Mouse (Mus musculus) CH12F3 (cell line): ENCODE results near the gene Cbarp.

Source experiments
- in situ Hi-C: fragments of 300-500 bp; cut with MboI; formaldehyde crosslinking; loops from 2 replicates; pipeline ENCODE4 v1.14.3; 2020; ENCODE audit warnings: low sequenced_read_pairs

The Cbarp gene

DNA sequence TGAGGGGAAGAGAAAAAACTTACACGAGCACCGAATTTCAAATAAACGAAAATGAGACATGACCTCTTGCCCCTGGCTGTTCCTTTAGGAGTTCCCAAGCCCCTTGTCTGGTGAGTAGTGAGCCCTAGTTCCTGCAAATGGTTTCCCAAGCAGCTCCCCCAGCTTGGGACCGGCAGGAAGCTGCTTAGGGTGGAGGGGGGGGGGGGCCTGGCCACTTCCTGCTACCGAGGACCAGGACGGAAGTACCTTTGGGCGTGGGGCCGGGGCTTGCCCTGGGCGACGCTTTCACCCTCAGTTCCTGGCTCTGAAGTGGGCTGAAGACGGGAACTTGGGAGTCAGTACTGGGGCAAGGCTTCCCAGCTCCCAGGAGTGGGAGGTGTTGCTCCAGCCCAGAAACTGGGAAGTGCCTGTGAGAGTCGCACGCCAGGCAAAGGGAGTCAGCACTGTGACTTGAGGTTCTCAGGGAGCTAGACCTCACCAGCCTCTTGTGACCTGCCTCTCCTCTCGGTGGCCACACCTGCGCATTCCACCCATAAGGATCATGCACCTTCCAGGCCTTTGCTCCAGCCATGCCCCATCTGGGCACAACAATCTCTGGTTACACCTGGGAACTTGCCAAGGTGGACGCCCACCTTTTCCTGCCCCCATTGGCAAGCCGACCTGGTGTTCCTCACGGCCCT, 17.8 kb upstream of the Cbarp start:
- in situ Hi-C loops: no loop called here

DNA sequence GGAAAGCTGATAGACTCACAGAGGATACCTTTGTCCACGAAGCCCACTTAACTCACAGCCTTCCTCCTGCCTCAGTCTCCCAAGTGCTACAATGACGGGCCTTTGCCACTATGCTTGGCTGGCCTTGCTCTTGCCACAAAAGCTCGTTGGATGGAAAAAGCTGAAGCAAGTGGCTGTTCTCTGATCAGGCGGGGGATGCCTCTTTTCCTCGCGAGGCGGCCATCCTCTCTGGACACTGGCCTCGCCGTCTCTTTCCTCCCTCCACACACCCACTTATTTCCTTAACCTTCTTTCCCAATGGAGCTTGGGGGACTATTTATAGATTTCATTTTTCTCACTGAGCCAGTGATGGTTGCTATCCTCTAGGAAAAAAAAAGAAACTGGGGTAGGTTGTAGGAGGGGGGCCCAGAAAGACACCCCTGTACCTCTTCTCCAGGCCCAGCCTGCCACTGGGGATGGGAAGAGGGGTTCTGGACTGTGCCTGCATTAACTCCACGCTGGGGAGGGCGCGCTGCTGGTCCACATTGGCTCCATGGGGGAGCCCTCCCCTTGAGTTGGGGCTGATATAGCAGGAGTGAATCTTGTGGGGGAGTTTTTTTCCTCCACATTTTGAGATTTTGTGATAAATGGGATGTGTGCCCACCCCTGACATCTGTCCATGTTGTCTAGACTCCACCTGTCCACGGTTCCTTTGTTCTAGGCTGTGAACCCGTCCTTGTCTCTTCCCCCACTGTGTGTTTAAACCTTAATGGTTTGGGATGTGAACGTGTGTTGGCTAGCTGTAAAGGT, 16.7 kb upstream of the Cbarp start:
- in situ Hi-C loops: no loop called here

DNA sequence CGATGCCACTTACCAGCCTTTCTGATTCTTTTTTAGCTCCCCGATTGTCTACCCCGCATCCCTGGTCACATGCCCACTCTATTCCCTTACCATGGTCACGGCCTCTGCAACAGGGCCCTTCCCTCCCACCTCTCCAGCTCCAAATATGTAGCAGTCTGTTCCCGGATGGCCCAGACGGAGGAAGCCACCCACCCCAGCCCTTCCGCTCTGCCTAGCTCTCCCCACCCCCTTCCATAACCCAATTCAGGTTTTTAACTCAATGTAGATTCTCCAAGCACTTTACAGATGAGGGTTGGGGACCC, 16.1 kb upstream of the Cbarp start:
- in situ Hi-C loops: no loop called here

GRCm38 (mm10) chr10:80156002-80156751, 15.5 kb upstream of the Cbarp start:
- in situ Hi-C loops: no loop called here

DNA sequence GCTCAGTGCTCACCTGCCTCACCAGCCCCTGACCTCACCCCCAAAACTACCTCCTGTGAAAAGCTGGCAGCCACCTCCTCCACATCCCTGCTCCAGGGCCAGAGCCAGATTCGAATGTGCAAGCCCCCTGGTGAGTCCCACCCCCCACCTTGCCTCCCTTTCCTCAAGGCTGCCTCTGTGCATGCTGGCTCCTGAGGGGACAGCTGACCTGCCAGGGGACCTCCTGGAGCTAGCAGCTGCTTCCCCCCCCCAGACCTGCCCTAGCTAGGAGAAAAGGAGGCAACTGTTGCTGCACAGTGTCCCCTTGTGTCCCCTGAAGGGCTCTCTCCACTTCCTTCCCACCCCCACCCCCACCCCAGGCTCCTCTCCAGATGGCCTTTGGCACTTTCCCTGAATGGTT, 14.6 kb upstream of the Cbarp start:
- in situ Hi-C loops: no loop called here

GRCm38 (mm10) chr10:80154384-80154783, 13.7 kb upstream of the Cbarp start:
- in situ Hi-C loops: no loop called here

DNA sequence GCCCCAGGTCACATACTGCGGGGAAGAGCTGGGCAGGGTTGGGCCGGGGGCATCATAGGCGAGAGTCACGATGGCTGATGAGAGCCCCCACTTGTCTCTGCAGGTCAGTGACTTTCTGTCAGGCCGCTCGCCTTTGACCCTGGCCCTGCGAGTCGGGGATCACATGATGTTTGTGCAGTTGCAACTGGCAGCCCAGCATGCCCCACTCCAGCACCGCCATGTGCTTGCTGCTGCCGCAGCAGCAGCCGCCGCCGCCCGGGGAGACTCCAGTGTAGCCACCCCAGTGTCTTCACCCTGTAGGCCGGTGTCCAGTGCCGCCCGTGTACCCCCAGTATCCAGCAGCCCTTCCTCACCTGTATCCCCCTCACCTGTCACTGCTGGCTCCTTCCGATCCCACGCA, 13.1 kb upstream of the Cbarp start:
- in situ Hi-C loops: no loop called here

GRCm38 (mm10) chr10:80152873-80153260, 12.2 kb upstream of the Cbarp start:
- in situ Hi-C loops: no loop called here

- in situ Hi-C loops: no loop called here
Observed at GRCm38 (mm10) chr10:80152071-80152872, 11.6 kb upstream of the Cbarp start.

DNA sequence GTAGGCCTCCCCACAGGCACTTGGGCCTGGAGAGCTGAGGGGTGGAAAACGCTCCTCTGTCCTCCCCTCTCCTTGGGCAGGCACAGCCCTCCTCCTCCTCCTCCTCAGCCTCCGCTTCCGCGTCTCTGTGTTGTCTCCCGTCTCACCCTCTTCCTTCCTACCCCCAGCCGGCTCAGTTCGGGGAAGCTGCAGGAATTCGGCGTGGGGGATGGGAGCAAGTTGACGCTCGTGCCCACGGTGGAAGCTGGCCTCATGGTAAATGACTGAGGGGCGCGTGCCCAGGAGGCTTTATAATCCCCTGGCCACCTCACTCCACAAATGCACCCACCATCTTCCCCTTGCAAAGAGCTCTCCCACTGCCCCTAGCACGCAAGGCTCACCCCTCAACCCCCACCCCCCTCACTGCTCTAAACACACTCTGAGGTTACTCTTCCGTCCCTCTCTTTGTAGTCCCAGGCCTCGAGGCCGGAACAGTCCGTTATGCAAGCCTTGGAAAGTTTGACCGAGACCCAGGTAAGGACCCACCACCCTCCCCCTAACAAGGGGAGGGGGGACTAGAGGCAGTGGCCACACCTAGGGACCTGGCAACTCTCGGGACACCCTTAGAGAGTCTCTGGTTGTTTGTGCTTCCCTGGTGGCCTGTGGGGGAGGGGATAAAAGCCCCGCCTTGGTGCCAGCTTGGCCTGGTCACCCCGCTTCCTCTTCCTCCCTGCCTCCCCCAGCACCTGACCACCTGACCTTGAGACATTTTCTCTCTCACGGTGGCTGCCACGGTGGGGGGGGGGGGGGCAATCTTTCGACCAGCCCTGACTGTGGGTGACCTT, 10.8 kb upstream of the Cbarp start:
- in situ Hi-C loops: no loop called here

DNA sequence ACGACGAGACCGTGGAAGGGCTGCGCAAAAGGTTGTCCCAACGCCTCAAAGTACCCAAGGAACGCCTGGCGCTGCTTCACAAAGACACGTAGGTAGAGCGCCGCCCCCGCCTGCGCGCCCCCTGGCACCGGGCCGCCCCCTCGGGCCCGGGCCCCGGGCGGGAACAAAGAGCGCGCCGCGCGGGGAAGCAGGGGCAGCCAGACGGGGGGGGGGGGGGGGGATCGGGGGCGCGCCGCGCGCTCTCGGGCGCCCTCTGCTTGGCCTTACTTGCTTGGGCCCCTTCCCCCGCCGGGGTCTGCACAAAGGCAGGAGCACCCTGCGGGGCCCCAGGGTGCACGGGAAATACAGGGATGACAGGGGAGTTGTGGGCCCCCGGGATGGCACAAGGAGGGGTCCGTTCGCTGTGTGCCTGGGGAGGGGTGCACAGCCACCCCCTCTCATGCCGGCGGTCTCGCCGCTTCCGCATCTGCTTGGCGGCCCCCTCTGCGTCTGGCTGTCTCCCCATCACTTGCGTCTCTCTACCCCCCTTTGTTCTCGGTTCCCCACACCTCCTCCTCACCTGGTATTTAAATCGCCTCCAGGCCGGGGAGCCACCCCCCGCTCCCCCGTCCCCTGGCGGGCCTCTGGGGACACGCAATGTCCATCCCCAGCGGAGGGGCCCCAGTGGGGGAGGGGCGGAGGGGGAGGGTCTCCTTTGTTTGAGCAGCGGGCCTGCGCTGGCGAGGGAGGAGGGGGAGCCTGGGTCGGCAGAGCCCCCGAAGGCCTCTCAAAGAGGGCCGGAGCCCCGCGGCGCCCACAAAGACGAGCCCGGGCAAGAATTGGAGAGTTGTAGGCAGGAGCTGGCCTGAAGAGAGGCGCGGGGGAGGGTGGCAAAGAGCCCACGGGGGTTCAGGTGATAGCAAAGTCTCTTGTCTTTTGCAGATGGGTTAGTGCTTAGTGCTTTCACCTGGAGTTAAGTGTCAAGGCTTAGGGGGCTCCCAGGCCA, 9.9 kb upstream of the Cbarp start:
- in situ Hi-C loops: no loop called here

DNA sequence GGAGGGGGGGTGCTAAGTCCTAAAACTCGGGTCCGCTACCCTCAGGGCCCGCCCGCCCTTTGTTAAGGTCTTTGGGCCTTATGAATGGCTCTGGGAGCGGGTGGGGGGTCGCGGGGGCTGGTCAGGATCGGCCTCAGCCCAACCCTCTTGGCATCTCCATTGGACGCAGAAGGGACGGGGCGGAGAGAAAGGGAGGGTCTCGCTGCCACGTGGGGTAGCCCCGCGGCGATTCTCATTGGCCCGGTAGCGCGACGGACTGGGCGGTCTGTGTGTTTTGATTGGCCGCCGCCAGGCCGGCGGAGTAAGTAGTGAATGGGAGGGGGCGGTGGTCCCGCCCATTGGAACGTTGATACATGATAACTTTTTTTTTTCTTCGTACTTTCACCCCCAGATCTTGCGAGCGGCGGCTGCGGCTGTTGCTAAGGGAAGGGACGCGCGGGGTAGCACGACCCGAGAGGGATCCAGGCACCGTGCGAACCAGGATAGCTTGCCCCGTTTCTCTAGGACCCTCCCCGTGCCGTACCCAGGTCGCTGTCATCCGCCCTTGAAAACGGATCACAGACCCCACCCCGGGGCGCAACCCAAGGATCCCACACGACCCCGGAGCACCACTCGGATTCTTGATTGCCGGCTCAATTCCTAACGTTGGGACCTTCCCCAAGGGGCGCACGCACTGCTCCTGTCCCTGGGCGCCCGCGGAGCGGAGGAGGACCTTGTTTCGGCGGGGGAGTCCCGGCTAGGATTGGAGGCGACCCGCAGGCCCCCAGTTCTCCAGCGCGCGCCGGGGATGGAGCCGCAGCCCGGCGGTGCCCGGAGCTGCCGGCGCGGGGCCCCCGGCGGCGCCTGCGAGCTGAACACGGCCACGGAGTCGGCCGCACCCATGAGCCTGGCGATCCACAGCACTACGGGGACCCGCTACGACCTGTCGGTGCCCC, 8.9 kb upstream of the Cbarp start:
- in situ Hi-C loops: loop anchor here (10.0 kb wide), 1 partner anchor 165 kb away; the partner anchor contains the start of genes Cnn2 and Tmem259

- in situ Hi-C loops: loop anchor here (10.0 kb wide), 1 partner anchor 164 kb away; the partner anchor contains the start of genes Cnn2 and Tmem259
Observed at GRCm38 (mm10) chr10:80148610-80149290, 8.1 kb upstream of the Cbarp start.

DNA sequence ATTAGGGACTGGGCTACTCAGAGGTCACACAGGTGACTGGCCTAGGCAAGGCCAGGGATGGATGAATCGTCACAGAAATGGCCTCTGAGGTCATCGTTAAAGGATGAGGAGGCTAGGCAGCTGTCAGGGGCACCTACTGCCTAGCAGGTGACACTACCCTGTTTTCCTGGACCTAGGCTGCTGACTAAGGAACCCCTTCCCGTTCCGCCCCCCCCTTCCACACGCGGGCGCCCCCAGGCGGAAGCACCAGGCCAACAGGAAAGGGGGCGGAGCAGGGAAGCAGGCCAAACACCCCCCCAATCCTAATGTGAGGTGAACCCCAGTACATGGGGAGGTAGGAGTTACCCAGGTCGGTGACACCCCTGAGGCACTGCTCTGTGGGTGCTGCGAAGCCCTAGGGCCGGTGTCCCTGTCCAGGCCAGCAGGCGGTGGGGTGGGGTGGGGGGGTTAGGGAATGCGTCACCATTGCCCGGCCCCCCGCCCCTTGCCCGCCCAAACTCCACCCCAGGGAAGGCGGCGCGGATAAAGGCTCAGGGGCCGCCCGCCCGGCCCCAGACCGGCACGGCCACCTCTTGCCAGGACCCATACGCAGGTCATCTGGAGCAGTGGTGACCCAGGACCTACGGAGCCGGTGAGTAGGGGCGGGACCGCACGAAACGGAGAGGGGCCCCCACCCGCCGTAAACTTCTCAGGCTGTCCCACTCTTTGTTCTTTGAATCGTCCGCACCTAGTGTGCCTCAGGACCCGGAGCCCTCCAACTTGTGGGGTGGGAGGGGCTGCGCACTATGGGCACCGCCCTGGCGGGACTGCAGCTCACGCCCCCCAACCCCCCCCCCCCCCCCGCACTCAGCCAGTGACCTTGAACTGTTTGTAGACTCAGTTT, 7.3 kb upstream of the Cbarp start, which contains the start of gene Midn:
Midn (plus strand) TSS at position 554 of the 883 bp plus-strand sequence.
- in situ Hi-C loops: loop anchor here (10.0 kb wide), 1 partner anchor 163 kb away; the partner anchor contains the start of genes Cnn2 and Tmem259

DNA sequence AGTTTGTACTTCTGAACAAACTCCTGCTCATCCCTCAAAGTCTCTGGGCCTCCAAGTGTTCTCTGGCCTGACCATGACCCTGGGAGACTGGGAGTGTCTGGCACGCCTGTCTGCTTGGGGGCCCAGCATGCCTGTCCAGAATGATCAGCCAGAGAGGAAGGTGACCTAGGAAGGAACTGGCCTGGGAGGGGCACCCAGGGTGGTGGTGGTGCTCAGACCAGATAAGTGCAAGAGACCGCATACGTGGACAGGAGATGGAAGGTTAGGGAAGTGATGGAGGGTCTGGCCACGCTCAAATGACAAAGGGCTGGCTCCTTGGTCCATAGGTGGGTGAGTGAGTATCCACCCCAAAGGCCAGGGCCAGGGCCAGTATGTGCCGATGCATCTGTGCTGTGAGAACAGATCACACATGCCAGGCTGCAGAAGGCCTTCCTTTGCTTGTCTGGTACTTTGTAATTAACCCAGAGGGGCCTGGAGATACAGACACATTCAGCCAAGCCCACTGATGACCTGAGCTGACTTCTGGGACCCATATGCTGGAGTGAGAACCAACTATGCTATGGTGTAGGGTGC, 6.6 kb upstream of the Cbarp start:
- in situ Hi-C loops: loop anchor here (10.0 kb wide), 1 partner anchor 162 kb away; the partner anchor contains the start of genes Cnn2 and Tmem259
